Mouse (Mus musculus) bone marrow macrophage, adult 2 months (primary cell): Measurements from ENCODE around the gene Tff3.

Experiments
- CTCF ChIP-seq: IDR thresholded peaks from 2 replicates; pipeline ENCODE4 v1.5.1; 2012; ENCODE audit warnings: low read depth, mild to moderate bottlenecking, low read length, moderate library complexity
- POLR2A ChIP-seq: IDR thresholded peaks from 2 replicates; pipeline ENCODE4 v1.6.1; 2012; ENCODE audit warnings: mild to moderate bottlenecking, low read depth, low read length, borderline replicate concordance

DNA sequence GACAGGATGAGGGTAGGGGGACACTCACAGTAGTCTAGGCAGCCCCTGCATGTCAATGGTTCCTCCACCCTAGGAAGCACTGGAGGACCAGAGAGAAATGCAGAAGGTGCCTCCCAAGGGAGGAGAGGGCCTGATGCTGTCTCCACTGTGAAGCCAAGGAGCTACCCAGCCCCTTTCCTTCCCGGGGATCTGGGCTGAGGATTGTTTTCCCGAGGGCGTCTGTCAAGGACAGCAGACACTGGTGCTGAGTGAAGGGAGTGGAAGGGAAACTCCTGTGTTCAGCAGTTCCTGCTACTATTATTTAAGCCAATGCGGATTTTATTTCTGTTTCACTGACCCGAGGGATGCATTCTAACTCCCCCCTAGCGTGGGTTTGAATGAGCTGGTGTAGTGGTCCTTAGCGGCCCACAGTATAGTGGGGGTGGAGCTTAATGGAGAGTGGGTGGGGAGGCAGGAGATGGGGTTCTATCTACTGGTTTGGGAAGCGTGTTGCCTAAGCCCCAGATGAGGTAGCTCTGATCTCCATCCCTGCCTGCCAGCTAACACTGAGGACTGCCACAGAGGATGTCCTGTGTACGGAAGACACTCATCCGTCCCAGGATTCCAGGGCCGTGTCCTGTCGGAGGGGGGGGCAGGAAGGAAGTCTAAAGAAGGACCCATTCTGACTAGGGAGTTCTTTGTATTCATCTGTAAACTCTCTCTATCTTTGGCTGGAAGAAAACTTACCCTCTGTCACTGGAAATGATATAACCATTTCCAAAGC lies 50.2 kb downstream of the Tff3 start:
- TF ChIP-seq POLR2A, result no peak
- no peak for TF ChIP-seq CTCF
